Mouse (Mus musculus) right cerebral cortex, adult 2 months (tissue): ENCODE measurements around the gene Olfr1303.

Experiments
- DNase-seq, 2 experiments: peaks; one replicate each; pipeline ENCODE4 v3.0.0; 2021 to 2022; ENCODE audit warnings: low spot score in 2 of 2

Olfr1303 gene

GRCm38 (mm10) chr2:111820240-111820639, at the start of gene Olfr1303:
Gene Olfr1303 (minus strand): TSS chr2:111820340.
- no peak for DNase-seq

GRCm38 (mm10) chr2:111812936-111813335, 7.2 kb downstream of the Olfr1303 start:
- no peak for DNase-seq

- DNase-seq = no peak
These were observed 43.0 kb downstream of the Olfr1303 start, which contains the start of gene Olfr1302 for GRCm38 (mm10) chr2:111777129-111777528. Gene Olfr1302 (plus strand): TSS chr2:111777429.
